Mouse (Mus musculus): ENCODE data around the gene Asf1b.
"Not testable (repeated sequence)": the region's sequence is repeated elsewhere in the genome, so short reads cannot be mapped to it uniquely, and the experiment has no call there.

The Asf1b gene

GRCm38 (mm10) chr8:83994030-83994429, 38.7 kb downstream of the Asf1b start:
- DNase-seq (ENCODE audit: low read depth in 2 of 2, low spot score in 2 of 2): no peak

DNA sequence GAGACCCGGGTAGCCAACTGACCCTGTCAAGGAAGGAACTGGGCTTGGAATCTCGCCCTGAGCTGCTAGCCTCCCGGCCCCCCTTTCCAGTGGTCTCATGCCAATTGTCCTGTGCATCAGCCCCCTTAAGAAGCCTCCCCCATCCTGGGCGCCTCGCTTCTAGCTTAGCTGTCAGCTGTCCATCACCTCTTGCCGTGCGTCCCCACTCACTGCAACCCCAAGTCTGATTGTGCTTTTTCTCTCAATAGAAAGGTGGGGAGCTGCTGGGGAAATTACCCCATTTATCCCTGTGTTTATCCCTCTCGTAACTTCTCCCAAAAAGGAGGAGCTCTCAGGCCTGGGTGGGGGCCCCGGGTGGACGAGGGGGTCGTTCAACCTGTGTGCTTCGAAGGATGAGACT, 40.7 kb downstream of the Asf1b start:
- DNase-seq (ENCODE audit: low read depth in 2 of 2, low spot score in 2 of 2): no peak

DNA sequence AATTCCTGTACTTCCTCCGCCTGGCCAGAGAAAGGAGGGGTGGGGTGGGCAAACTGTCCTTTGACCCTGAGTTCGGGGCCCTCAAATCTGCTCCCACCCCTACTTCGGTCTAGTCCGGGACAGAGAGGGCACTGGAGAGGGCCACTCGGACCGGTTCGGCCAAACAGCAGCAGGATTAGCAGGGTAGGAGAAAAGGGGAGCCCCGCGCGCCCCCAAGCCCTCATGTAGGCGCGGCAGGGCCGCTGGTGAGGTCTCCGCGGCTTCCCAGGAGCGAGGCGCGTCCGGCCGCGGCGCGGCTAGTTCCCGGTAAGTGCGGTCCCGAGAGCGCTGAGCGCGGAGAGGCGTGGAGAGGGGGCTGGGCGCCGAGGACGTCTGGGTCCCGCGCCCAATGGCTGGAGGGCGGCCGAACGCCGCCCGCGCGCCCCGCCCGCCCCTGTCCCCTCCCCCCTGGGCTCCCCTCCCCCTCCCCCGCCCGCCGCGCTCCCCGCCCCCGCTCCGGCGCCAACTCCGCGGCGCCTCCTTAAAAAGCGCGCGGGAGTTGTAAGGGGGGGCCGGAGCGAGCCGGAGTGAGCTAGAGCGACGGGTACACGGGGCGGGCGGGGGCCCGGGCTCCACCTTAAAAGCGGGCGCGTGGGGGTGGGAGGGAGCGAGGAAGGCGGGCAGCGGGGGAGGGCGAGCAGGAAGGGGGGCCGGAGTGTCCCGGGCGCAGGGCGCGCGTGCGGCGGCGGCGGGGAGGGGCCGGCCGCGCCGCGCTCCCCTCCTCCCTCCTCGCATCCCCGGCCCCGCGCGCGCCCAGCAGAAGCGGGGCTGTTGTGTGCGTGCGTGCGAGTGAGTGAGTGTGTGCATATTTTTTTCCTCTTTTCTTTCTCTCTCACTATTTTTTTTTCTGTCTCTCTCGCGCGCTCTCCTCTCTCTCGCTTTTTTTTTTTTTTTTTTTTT, 41.5 kb downstream of the Asf1b start:
- peak; percentile 38 to 44 for DNase-seq (ENCODE audit: low read depth in 2 of 2, low spot score in 2 of 2)

GRCm38 (mm10) chr8:83997511-83998141, 42.3 kb downstream of the Asf1b start, which contains the start of gene Samd1:
Gene Samd1, plus strand, starts transcription at chr8:83997672.
- peak in 1 of 2 experiments; percentile 30 for DNase-seq (ENCODE audit: low read depth in 2 of 2, low spot score in 2 of 2)

GRCm38 (mm10) chr8:83998231-83999056, 43.1 kb downstream of the Asf1b start:
- DNase-seq (ENCODE audit: low read depth in 2 of 2, low spot score in 2 of 2): peak; percentile 44 to 70

DNA sequence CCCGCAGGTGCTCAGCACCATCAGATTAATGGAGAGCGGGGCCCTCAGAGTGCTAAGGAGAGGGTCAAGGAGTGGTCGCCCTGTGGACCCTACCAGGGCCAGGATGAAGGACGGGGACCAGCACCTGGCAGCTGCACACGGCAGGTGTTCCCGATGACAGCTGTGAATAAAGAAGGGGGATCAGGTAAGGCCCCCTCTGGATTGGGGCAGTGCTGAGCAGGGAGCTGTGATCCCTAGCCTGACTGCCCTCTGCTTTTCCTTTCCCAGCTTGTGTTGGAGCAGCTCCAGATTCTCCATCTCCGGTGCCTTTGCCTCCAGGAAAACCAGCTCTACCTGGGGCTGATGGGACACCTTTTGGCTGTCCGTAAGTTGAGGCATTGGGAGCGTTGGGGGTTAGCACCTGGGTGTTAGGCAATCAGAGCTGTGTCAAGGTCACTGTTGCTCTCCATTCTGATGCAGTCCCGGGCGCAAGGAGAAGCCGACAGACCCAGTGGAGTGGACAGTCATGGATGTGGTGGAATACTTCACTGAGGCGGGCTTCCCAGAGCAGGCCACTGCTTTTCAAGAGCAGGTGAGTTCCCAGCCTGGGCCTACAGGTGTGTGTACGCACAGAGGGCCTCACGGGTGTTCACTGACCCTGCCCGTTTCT, 43.9 kb downstream of the Asf1b start:
- DNase-seq (ENCODE audit: low read depth in 2 of 2, low spot score in 2 of 2): no peak

DNA sequence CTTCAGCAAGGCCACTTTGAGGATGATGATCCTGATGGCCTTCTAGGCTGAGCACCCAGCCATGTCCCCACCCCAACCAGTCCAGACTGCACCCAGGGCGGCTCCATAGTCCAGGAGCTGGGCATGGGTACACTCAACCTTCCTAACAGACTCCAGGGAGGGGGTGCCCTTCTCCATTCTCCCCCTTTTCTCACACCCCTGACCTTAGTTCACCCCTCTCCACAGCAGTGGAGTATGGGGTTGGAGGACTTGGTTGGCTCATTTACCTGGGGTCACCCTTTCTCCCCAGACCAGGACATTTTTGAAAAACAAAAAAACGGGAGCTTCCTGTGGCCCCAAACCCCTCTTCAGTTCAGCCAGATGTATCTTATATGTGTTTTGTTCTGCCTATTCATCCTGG, 44.5 kb downstream of the Asf1b start:
- DNase-seq (ENCODE audit: low read depth in 2 of 2, low spot score in 2 of 2): no peak

DNA sequence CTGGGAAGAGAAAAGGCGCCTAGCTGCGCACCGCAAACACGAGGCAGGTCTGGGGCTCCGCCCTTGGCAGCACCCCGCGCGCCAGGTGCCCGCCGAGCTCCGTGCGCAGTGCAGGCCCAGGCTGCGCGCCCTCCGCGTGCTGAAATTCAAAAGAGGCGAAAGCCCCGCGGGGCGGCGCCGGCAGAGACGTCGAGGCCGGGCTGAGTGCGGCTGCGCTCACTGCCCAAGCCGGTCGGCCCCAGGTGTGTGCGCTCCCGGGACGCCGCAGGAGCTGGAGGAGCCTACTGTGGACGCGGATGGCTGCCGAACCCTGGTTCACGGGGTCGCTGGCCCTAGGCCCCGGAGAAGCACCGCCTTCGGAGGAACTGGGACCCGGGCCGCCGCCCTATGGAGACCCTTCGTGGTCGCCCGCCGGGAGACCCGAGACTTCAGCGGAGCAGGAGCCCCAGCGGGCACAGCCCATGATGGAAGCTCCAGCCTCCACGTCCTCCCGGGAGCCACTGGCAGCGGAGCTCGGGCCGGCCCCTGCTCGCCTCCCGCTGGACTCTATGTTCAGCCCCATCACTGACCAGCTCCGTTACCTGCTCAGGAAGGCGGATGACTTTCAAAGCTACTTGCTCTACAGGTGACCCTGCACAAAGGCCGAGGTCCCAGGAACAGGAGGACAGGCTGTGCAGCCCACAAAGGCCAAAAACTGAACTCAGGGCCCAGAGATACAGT, 46.1 kb downstream of the Asf1b start, which contains the start of gene 1700067K01Rik:
1700067K01Rik (plus strand) TSS at position 222 of the 720 bp plus-strand sequence.
- DNase-seq (ENCODE audit: low read depth in 2 of 2, low spot score in 2 of 2): no peak

DNA sequence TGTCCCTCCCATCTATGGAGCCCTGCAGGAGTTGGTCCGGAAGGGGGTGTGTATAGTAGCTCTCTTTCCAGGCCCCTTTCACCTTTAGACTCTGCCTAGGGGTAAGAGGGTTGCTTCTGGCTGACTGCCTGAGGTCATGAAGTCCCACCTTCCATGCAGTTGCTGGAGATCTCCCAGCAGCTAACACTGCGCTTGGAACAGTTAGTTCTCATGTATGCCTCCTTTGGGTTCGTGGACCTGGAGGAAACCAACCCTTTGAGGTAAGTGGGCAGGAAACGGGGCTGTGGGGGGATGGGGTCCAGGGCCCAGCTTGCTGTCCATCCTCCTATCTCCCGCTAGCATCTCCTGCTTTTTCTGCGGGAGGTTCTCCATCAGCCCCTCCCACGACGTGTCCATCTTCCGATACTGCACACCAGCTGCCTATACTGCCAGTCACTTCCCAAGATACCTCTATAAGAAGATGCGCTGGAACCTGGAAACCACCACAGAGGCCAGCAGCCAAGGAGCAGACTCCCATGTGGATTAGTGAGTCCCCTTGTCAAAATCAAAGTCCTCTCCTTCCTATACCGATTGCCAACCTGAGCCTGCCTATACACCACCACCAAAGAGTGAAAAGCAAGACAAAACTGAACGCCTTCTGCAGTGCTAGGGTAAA, 47.8 kb downstream of the Asf1b start:
- DNase-seq (ENCODE audit: low read depth in 2 of 2, low spot score in 2 of 2): no peak

DNA sequence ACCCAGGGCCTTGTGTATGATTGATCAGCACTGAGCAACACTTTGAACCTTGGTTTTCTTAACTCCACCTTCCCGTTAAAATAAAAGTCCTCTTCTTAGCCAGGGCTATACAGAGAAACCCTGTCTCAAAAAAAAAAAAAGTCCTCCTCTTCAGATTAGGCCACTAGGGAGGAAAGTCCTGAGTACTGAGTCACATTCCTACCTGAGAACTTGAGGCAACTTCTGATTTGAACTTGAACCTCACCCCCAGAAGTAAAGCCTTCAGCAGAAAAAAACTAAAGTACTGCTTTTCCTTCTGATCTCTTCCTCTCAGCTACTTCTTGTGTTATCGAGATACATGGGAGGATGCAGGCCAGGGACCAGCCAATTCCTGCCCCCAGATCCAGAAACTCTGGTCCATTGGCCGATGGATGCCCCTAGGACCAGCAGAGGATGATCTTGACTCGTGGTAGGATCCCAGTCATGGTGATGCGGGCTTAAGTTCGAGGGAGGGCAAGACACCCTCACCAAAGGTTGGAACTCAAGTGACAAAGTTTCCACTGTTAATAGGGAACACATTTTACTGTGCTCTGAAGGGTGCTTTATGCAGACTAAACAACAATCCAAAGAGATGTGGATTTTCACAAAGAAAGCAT, 48.4 kb downstream of the Asf1b start:
- no peak for DNase-seq (ENCODE audit: low read depth in 2 of 2, low spot score in 2 of 2)

- peak; percentile 86 to 91 for DNase-seq (ENCODE audit: low read depth in 2 of 2, low spot score in 2 of 2)
Observed at GRCm38 (mm10) chr8:84004533-84005201, 49.4 kb downstream of the Asf1b start.

- DNase-seq (ENCODE audit: low read depth in 2 of 2, low spot score in 2 of 2): not testable (repeated sequence)
Observed at GRCm38 (mm10) chr8:84005502-84005901, 50.2 kb downstream of the Asf1b start.

DNA sequence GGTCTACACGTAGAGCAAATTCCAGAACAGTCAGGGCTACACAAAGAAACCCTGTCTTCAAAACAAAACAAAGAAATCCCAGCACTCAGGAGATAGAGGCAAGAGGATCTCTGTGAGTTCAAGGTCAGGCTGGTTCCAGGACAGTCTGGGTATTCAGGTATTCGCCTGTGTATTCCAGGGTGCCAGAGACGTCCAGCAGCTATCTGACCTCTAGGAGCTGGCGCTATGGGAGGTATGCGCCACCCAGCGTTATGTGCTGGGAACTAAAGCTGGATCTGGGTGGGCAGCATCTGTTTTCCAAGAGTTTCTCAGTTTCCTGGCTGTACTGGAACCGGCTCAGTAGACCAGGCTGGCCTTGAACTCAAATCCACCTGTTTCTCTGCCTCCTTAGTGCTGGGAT, 53.1 kb downstream of the Asf1b start:
- no peak for DNase-seq (ENCODE audit: low read depth in 2 of 2, low spot score in 2 of 2)

DNA sequence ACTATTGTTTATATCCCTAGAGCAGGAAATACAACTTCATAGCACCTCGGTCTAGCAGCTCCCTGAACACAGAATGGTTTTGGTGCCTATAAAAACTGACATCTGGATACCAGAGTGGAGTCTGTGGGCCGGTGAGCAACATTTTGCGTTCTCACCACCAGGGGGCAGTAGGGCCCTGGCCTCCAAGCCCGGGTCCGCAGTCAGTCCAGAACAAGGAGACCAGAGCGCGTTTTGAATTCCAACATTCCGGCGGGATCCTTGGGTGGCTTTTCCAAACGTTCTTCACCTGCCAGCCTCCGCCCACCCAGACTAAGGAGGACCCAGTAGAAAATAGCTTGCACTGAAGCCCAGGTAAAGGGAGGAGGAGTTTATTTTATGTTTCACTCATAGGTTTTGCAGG, 54.6 kb downstream of the Asf1b start:
- peak; percentile 67 to 77 for DNase-seq (ENCODE audit: low read depth in 2 of 2, low spot score in 2 of 2)

GRCm38 (mm10) chr8:84010625-84011611, 55.6 kb downstream of the Asf1b start:
- peak; percentile 49 to 51 for DNase-seq (ENCODE audit: low read depth in 2 of 2, low spot score in 2 of 2)

DNA sequence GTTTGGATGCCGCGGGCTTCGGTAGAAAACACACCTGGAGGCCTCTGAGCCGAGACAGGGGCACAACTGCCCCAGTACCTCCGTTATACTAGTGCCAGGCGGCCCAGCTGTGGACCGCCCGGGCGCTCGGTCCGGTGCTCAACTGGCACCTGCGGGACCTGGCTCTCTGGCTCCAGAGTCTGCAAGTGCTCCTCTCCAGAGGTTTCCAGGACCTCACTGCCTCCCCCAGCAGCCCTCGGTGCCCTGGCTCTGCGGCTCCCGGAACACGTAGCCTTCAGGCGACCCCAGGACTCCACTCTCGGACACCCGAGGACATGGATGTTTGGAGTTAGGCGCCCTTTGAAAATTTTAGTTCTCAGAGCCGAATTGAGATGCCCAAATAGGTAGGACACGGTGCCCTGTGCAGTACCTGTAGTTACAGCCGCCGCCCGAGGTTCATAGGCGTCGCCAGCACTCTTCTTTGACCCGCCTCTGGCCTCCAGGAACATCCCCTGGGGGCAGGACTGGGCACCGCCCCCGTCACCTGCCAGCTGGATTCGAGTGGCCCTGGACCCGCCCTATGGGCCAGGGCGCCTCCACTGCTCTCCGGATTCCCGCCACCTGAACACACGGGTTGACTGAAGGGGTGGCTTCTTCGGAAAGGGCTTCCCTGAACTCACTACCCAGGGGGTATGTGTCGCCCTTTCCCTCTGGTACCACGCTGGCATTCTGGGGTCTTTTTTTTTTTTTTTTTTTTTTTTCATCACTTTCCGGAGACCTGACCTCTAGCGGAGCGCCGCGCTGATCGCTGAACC, 56.6 kb downstream of the Asf1b start, which contains the start of gene 2210011C24Rik:
2210011C24Rik (minus strand) TSS at position 467 of the 794 bp plus-strand sequence.
- DNase-seq (ENCODE audit: low read depth in 2 of 2, low spot score in 2 of 2): peak in 1 of 2 experiments; percentile 18
